Mouse (Mus musculus) liver, embryonic 15.5 days (tissue): ENCODE results near the gene Erp29. TPM values are rescaled to one million over a fixed set of nuclear protein-coding genes. Genes with fewer than 3 reads are reported as not detected.
"Not testable (repeated sequence)": the region's sequence is repeated elsewhere in the genome, so short reads cannot be mapped to it uniquely, and the experiment has no call there.

Source experiments
- ATAC-seq: fragments of 200-750 bp; cut with Nextera tagmentation; 2 replicates; pipeline ENCODE4 v1.8.0; 2017; ENCODE audit warnings: moderate number of reproducible peaks, mild to moderate bottlenecking, moderate library complexity; ENCODE audit not compliant: insufficient read depth
- H3K27ac ChIP-seq: fragments of 300-500 bp; sonication (generic); replicated peaks from 2 replicates; pipeline ENCODE4 v1.5.1; 2015; ENCODE audit warnings: mild to moderate bottlenecking, inconsistent platforms
- H3K27me3 ChIP-seq: fragments of 300-500 bp; sonication (generic); 2 replicates; pipeline ENCODE4 v1.6.1; 2015; ENCODE audit warnings: mild to moderate bottlenecking, inconsistent platforms
- H3K36me3 ChIP-seq: fragments of 300-500 bp; sonication (generic); replicated peaks from 2 replicates; pipeline ENCODE4 v1.6.1; 2015; ENCODE audit warnings: moderate library complexity, mild to moderate bottlenecking, inconsistent platforms
- H3K4me1 ChIP-seq: fragments of 300-500 bp; sonication (generic); replicated peaks from 2 replicates; pipeline ENCODE4 v1.6.1; 2015; ENCODE audit warnings: inconsistent platforms
- H3K4me2 ChIP-seq: fragments of 300-500 bp; sonication (generic); 2 replicates; pipeline ENCODE4 v1.6.1; 2015; ENCODE audit warnings: moderate library complexity, mild to moderate bottlenecking, inconsistent platforms
- H3K4me3 ChIP-seq: fragments of 300-500 bp; sonication (generic); replicated peaks from 2 replicates; pipeline ENCODE4 v1.5.1; 2015; ENCODE audit warnings: mild to moderate bottlenecking, inconsistent platforms
- H3K9ac ChIP-seq: fragments of 300-500 bp; sonication (generic); 2 replicates; pipeline ENCODE4 v1.6.1; 2015; ENCODE audit warnings: moderate library complexity, mild to moderate bottlenecking, inconsistent platforms
- H3K9me3 ChIP-seq: fragments of 300-500 bp; sonication (generic); replicated peaks from 2 replicates; pipeline ENCODE4 v1.6.1; 2016; ENCODE audit warnings: inconsistent platforms
- WGBS: fragments of 180-500 bp; shearing (Covaris S2); methylation state at CpG from one replicate; pipeline ENCODE4 v1.1.7; 2015; ENCODE audit warnings: mixed read lengths; ENCODE audit not compliant: insufficient replicate concordance; 5-methylcytosine and 5-hydroxymethylcytosine counted together
- polyA plus RNA-seq: library from polyadenylated mRNA; unstranded; fragments of >200 nt; fragmentation: Nextera tagmentation; extraction: Ambion mirVana; gene quantifications from 2 replicates; pipeline ENCODE4 v1.2.1, GENCODE M21; 2015

Gene Erp29
- 87.0 and 94.4 TPM in 2 replicates for polyA plus RNA-seq

GRCm38 (mm10) chr5:121452026-121452869 lies at the start of gene Erp29:
Erp29 (minus strand) TSS chr5:121452506.
- peak within 1 kb of the TSS; percentile 98 for H3K9ac ChIP-seq
- peak within 1 kb of the TSS; percentile 83 for H3K4me3 ChIP-seq
- peaks cover 58% of the 10 kb centered on the region for H3K4me1 ChIP-seq

GRCm38 (mm10) chr5:121501424-121501996 lies 49.2 kb upstream of the Erp29 start:
- H3K4me1 ChIP-seq, H3K27me3 ChIP-seq, H3K27ac ChIP-seq, H3K9ac ChIP-seq, H3K9me3 ChIP-seq, H3K36me3 ChIP-seq: not testable (repeated sequence)
- WGBS: 16% methylated on average over 10 of the region's 17 CpGs
- 0 out of 2 replicates have a peak, but pooled peaks have one; percentile 31 for ATAC-seq
- H3K4me3 ChIP-seq: peak overlapping the region; percentile 22; the same call in 1 of the 2 replicates
- H3K4me2 ChIP-seq: peak overlapping the region; percentile 50

More at GRCm38 (mm10) chr5:121452026-121452869, at the start of gene Erp29:
- ATAC-seq: peak; percentile 95
- H3K9me3 ChIP-seq: no peaks in the 10 kb centered on the region
- H3K4me2 ChIP-seq: peak within 1 kb of the TSS; percentile 96
- H3K27ac ChIP-seq: peak within 1 kb of the TSS; percentile 94
- under 1% methylated on average over 96 of the region's 97 CpGs for WGBS
- H3K27me3 ChIP-seq: no peaks in the 10 kb centered on the region
- peaks cover 26% of the 10 kb centered on the region for H3K36me3 ChIP-seq

- peaks cover 9% of the 10 kb centered on the region for H3K4me1 ChIP-seq
- no peak overlapping the region for H3K9ac ChIP-seq
- 0 out of 2 replicates have a peak, but pooled peaks cover 3% of the 10 kb centered on the region for H3K27me3 ChIP-seq
- H3K9me3 ChIP-seq: no peaks in the 10 kb centered on the region
- H3K4me3 ChIP-seq: no peak overlapping the region
- no peak overlapping the region for H3K27ac ChIP-seq
- peak; percentile 34; the same call in 1 of the 2 replicates for ATAC-seq
- peak overlapping the region; percentile 50 for H3K4me2 ChIP-seq
- H3K36me3 ChIP-seq: no peaks in the 10 kb centered on the region
- WGBS: 19% methylated on average over 7 of the region's 7 CpGs
These were observed 48.4 kb upstream of the Erp29 start for GRCm38 (mm10) chr5:121500719-121501118.

GRCm38 (mm10) chr5:121493305-121493704 lies 41.0 kb upstream of the Erp29 start:
- no peak overlapping the region for H3K4me3 ChIP-seq
- H3K9me3 ChIP-seq: no peaks in the 10 kb centered on the region
- ATAC-seq: no peak
- H3K27ac ChIP-seq: no peak overlapping the region
- H3K4me2 ChIP-seq: no peak overlapping the region
- no peaks in the 10 kb centered on the region for H3K4me1 ChIP-seq
- no peak overlapping the region for H3K9ac ChIP-seq
- no peaks in the 10 kb centered on the region for H3K36me3 ChIP-seq
- 50% methylated on average over 8 of the region's 8 CpGs for WGBS
- no peaks in the 10 kb centered on the region for H3K27me3 ChIP-seq

- no peak overlapping the region for H3K4me3 ChIP-seq
- no peaks in the 10 kb centered on the region for H3K36me3 ChIP-seq
- H3K27ac ChIP-seq: no peak overlapping the region
- H3K4me2 ChIP-seq: no peak overlapping the region
- H3K9ac ChIP-seq: no peak overlapping the region
- no peak for ATAC-seq
- no peaks in the 10 kb centered on the region for H3K4me1 ChIP-seq
- no peaks in the 10 kb centered on the region for H3K27me3 ChIP-seq
- WGBS: 61% methylated on average over 5 of the region's 5 CpGs
- no peaks in the 10 kb centered on the region for H3K9me3 ChIP-seq
These were observed 32.5 kb upstream of the Erp29 start for GRCm38 (mm10) chr5:121484801-121485200.

- ATAC-seq: no peak
- Histone ChIP-seq H3K27me3 (no peaks in the 10 kb centered on the region), H3K4me1 (peaks cover 39% of the 10 kb centered on the region), H3K27ac (no peak overlapping the region), H3K36me3 (no peaks in the 10 kb centered on the region), H3K9ac (no peak overlapping the region), H3K4me2 (no peak overlapping the region), H3K9me3 (no peaks in the 10 kb centered on the region), H3K4me3 (no peak overlapping the region)
- WGBS: 29% methylated on average over 3 of the region's 3 CpGs
These were observed 25.4 kb upstream of the Erp29 start for GRCm38 (mm10) chr5:121477680-121478079.

- Histone ChIP-seq H3K4me2 (peak overlapping the region; percentile 21; the same call in 1 of the 2 replicates), H3K9me3 (no peaks in the 10 kb centered on the region), H3K27ac (peak overlapping the region; percentile 71), H3K4me1 (peaks cover 53% of the 10 kb centered on the region), H3K4me3 (no peak overlapping the region), H3K27me3 (no peaks in the 10 kb centered on the region), H3K36me3 (no peaks in the 10 kb centered on the region), H3K9ac (no peak overlapping the region)
- peak; percentile 85 for ATAC-seq
- 23% methylated on average over 1 of the region's 1 CpGs for WGBS
These were observed 23.7 kb upstream of the Erp29 start for GRCm38 (mm10) chr5:121476040-121476439.

GRCm38 (mm10) chr5:121474610-121475009 lies 22.3 kb upstream of the Erp29 start:
- Histone ChIP-seq H3K36me3 (no peaks in the 10 kb centered on the region), H3K27ac (no peak overlapping the region; the same call in 1 of the 2 replicates), H3K4me1 (peaks cover 67% of the 10 kb centered on the region), H3K4me3 (no peak overlapping the region), H3K9me3 (no peaks in the 10 kb centered on the region), H3K27me3 (no peaks in the 10 kb centered on the region), H3K4me2 (no peak overlapping the region), H3K9ac (no peak overlapping the region; the same call in 1 of the 2 replicates)
- no peak for ATAC-seq
- 70% methylated on average over 7 of the region's 7 CpGs for WGBS

- no peaks in the 10 kb centered on the region for H3K36me3 ChIP-seq
- H3K4me2 ChIP-seq: no peak overlapping the region
- H3K9ac ChIP-seq: no peak overlapping the region
- H3K9me3 ChIP-seq: no peaks in the 10 kb centered on the region
- 0 out of 2 replicates have a peak overlapping the region, but pooled peaks have one; percentile 35 for H3K27ac ChIP-seq
- no peak overlapping the region for H3K4me3 ChIP-seq
- H3K4me1 ChIP-seq: peaks cover 66% of the 10 kb centered on the region
- WGBS: 78% methylated on average over 2 of the region's 2 CpGs
- no peaks in the 10 kb centered on the region for H3K27me3 ChIP-seq
- no peak for ATAC-seq
These were observed 20.1 kb upstream of the Erp29 start for GRCm38 (mm10) chr5:121472411-121472810.

- no peaks in the 10 kb centered on the region for H3K27me3 ChIP-seq
- no peak overlapping the region for H3K4me2 ChIP-seq
- H3K36me3 ChIP-seq: no peaks in the 10 kb centered on the region
- no peak for ATAC-seq
- no peak overlapping the region for H3K27ac ChIP-seq
- no peak overlapping the region for H3K4me3 ChIP-seq
- peaks cover 40% of the 10 kb centered on the region for H3K4me1 ChIP-seq
- 0 out of 2 replicates have a peak overlapping the region, but pooled peaks have one; percentile 6 for H3K9ac ChIP-seq
- WGBS: 29% methylated on average over 3 of the region's 3 CpGs
- no peaks in the 10 kb centered on the region for H3K9me3 ChIP-seq
These were observed 17.3 kb upstream of the Erp29 start for GRCm38 (mm10) chr5:121469566-121469965.

- H3K9me3 ChIP-seq: no peaks in the 10 kb centered on the region
- H3K4me2 ChIP-seq: no peak overlapping the region
- 58% methylated on average over 5 of the region's 5 CpGs for WGBS
- 0 out of 2 replicates have a peak overlapping the region, but pooled peaks have one; percentile 11 for H3K27ac ChIP-seq
- no peak for ATAC-seq
- H3K4me1 ChIP-seq: peaks cover 25% of the 10 kb centered on the region
- H3K36me3 ChIP-seq: no peaks in the 10 kb centered on the region
- H3K4me3 ChIP-seq: no peak overlapping the region
- H3K9ac ChIP-seq: no peak overlapping the region
- no peaks in the 10 kb centered on the region for H3K27me3 ChIP-seq
These were observed 11.4 kb upstream of the Erp29 start for GRCm38 (mm10) chr5:121463601-121464250.
